Mouse (Mus musculus): ENCODE measurements around the gene Jak1. TPM values are rescaled to one million over a fixed set of nuclear protein-coding genes. Genes with fewer than 3 reads are reported as not detected.
A peak's percentile ranks its signal among the peaks of the same experiment; 100 is the strongest.

Jak1 gene
- total RNA-seq, 2 experiments from 2014 or later = 84.9 to 85.2 TPM

DNA sequence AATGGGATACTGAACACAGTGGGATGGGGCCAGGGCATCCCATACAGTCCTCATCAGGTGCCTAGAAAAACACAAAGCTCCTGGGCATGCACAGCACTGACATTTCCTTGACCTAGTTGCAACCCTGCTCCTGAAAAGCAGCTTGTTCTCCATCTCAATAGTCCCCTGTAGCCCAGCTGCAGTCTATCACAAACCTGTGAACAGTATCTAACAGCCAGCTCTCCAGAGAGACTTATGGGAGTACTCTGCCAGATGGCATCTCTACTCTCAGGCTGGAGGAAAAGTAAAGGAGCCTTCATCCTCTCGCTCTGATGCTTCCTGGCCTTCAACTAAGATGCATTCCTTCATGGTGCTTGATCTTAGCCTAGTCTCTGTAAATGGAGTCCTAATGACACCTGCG, 100.4 kb downstream of the Jak1 start:
- no peak for ATAC-seq (replicated peaks; ENCODE audit: low FRiP score, poor library complexity, severe bottlenecking)

DNA sequence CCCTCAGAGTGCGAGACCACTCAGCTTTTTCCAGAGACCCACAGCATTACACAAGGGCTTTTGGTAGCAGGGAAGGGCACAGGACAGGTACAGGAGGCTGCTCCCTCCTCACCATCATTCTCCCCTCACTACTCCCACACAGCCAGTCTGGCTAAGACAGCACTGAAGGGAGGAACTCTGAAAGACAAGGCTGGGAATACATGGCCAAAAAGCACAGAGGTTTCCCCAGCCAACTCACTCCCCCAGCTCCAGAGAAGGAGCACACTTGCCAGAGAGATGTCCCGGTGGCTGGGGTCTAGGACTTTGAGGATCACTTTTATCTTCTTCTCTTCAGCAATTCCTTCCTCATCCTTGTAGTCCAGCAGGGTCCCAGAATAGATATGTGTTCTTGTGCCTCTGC, 100.9 kb downstream of the Jak1 start:
- no peak for ATAC-seq (replicated peaks; ENCODE audit: low FRiP score, poor library complexity, severe bottlenecking)

DNA sequence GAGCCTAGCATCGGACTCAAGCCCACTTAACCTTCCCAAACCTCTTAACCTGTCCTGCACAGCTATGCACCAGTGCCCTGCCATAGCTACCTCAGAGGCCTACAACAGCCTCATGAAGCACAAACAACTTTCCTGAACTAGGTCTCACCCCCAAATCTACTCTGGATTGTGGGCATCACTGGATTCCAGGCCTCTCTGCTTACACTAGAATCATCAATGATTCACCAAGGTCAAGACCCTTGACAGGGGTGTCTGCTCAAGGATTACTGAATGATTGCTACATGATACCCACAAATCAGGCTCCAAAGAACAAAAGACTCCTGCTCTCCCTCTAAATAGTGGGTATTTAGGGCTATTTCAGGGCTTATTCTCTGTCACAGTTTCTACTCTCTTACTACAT, 104.3 kb downstream of the Jak1 start:
- no peak for ATAC-seq (replicated peaks; ENCODE audit: low FRiP score, poor library complexity, severe bottlenecking)

DNA sequence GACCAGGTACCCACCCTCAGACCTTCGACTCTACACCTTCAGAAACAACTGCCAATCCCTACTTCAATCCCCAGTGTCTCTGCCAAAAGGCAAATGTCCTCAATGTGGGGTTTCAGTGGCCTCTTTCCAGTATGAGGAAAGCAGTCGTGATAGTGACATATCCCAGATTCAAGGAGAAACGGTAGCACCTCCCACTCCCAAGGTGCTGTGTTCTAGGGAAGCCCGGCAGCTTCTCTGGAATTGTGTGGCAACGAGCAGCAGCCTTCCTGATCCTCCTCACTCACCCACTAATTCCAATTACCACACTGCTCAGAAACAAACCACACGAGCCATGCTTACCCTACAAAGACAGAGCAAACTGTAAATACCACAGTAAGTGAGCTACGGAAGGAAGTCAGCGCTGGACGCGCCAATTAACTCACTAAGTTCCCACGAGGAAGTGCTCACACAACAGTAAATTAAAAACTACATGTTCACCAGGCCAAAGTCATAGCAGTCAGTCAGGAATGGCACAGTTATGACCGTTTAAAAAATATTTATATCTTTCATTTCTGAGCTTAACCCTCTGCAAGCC, 105.8 kb downstream of the Jak1 start:
- no peak for ATAC-seq (replicated peaks; ENCODE audit: low FRiP score, poor library complexity, severe bottlenecking)

DNA sequence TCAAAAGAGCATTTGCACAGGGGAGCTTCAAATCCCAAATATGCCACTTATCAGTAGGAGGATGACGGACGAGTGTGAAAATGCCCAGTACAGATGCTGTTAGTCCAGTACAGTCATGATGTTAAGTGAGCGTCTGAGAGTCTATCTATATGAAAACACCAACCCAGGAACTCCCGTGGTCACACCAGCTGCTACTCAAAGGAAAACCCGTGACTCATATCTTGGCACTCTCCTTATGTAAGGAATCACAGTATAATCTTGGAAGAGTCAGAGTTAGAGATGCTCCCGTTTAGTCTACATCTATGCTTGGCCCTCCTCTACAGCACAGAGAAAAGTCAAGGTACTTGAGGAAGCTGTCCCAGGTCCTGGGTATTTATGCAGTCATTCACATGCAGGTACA, 106.8 kb downstream of the Jak1 start:
- no peak for ATAC-seq (replicated peaks; ENCODE audit: low FRiP score, poor library complexity, severe bottlenecking)

DNA sequence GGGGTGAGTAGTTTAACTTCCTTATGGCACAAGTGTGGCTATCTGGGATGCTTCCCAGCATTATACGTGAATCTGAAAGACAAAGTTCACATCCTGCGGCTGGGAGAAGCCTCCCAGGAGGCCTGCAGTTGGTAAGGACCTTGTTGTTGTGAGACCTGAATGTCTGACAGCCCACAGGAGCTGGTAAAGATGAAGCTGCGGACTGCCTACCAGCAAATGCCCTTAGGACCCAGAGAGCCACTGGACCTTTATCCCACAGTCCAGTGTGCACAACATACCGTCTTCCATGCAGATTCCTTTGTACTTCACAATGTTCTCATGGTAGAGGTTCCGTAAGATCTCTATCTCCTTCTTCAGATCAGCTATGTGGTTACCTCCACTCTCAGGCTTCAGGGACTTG, 107.6 kb downstream of the Jak1 start:
- ATAC-seq (replicated peaks; ENCODE audit: low FRiP score, poor library complexity, severe bottlenecking) = no peak

DNA sequence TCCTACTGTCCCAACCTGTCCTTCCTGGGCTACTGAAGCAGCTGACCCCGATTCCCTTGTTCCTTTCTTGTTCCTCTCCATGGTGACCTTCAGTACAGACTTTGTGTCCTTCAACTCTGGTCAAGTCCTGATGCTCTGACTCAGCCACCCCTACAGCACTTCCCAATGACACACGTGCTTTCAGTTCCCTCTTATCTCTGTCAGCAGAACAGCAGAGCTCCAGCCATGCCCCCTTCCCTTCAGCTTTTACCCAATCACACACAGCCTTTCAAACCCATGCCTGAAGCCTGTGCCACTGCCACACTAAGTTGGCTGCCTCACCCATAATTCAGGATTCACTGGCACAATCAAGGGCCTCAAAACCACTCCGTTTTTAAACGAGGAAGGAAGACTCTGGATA, 109.5 kb downstream of the Jak1 start:
- ATAC-seq (replicated peaks; ENCODE audit: low FRiP score, poor library complexity, severe bottlenecking) = peak; percentile 88

DNA sequence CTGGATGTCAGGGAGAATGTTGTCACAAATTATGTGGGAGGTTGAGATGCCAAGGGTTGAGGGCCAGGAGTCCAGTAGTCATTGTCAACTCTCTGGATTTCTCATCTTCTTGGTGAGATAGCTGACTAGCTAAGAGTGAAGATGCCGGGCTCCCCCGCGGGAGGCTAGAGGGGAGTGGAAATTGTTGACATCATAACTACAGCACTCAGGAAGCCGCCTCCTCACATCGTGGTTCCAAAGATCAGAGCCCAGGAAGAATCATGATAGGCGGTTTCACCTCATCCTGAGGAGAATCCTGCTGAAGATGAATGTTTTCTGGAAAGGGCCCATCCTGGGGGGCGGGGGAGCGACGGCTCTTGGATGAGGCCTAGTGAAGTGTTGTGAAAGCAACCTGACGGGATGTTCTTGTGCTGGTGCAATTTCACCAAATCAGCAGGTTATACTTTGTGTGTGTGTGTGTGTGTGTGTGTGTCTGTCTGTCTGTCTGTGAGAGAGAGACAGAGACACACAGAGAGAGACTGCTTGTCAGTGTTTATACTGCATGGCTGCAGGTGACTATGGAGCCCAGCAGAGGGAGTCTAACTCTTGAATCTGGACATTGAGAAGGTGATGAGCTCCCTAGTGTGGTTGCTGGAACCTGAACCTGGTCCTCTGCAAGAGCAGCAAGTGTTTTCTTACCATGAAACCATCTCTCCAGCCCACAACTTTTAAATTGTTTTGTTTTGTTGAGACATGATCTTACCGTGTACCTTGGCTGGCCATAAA, 118.0 kb downstream of the Jak1 start:
- 0 out of 2 replicates have a peak, but pooled peaks have one; percentile 37 for ATAC-seq (replicated peaks; ENCODE audit: low FRiP score, poor library complexity, severe bottlenecking)

DNA sequence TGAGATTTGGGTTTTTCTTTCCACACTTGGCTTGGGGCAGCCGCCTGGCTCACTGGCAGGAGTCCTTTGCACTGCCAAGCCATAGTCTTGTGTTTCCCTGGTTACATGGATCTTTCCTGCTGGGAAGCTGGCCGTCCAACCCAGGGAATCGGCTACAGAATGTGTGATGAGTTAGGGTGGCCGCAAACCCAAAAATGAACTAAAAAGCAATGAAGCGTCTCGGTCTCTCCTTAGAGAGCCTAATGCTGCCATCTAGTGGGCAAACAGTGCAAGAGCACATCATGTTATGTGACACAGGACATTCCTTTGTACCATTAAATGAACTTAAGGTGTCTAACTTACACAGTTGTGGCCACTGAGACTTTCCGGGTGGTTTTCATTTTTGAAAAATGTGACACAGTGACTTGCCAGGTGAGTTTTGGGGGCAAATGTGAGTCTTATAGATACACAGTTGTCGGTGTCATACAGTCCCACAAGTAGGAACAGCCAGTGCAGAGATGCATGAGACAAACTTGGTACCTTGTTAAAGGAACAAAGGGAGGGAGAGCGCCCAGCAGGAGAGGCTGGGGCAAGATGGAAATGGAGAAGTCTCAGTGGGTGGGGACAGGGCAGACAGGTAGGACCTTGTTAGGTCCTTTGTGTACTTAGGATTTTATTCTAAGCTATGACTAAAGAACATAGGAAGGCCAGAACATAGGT, 118.9 kb downstream of the Jak1 start:
- ATAC-seq (replicated peaks; ENCODE audit: low FRiP score, poor library complexity, severe bottlenecking) = peak; percentile 77

DNA sequence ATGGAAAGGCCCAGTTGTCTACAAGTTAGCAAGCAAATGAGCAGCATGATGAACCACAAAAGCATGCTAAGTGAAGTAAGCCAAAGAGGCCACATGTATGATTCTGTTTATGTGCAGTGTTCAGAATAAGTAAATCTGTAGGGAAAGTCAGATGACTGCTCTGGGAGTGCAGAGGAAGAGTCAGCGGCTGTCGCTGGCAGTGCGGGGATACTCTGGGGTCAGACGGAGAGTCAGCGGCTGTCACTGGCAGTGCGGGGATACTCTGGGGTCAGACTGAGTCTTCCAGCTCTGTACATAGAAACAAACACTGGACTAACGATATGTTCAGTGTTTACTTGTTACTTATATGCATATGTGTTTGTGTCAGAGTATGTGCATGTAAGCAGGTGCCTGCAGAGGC, 120.3 kb downstream of the Jak1 start:
- no peak for ATAC-seq (replicated peaks; ENCODE audit: low FRiP score, poor library complexity, severe bottlenecking)

DNA sequence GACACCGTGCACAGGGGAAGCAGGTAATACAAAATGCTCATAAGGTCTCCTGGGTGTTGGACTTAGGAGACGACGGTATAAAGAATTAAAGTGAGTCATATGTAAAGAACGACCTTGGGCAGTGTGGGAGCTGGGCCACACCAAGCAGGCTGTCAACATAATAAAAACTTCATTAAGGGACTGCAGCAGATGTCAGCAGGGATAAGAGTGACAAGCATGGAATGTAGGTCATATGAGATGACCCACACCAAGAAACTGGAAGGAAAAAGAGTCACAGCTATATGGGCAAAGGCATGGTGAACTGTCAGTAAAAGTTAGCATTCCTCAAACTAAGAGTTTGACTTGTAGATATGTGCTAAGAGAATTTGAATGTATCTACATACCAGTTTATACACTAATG, 120.7 kb downstream of the Jak1 start:
- no peak for ATAC-seq (replicated peaks; ENCODE audit: low FRiP score, poor library complexity, severe bottlenecking)

DNA sequence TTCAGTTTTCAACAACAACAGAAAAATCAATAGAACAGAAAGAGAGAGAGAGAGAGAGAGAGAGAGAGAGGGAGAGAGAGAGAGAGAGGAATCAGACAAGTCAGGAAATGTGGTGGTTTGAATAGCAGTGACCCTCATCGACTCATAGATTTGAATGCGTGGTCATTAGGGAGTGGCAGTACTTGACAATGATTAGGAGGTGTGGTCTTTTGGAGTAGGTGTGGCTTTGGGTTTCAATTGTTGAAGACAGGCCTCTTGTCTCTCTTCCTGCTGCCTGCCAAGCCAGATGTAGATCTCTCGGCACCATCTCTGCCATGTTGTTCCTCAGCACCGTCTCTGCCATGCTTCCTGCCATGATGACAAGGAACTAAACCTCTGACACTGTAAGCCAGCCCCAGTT, 121.2 kb downstream of the Jak1 start:
- no peak for ATAC-seq (replicated peaks; ENCODE audit: low FRiP score, poor library complexity, severe bottlenecking)

DNA sequence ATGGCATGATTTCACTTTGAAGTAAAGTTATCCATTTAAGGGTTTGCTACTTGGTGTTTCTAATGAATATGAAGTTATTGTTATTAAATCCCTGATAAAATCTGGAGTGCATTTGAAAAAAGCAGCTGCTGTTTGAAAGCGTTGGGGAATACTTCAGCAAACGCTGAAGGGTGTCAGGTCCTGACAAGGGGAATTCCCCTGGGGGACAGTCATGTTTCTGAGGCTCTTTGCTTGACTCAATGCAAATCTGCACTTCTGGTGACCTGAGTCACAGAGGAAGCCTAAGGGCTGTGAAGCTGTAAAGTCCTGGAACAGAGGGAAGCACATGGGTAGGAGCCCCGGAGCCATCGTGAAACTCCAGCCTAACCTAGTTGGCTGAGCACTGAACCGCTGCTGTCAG, 123.3 kb downstream of the Jak1 start:
- no peak for ATAC-seq (replicated peaks; ENCODE audit: low FRiP score, poor library complexity, severe bottlenecking)

DNA sequence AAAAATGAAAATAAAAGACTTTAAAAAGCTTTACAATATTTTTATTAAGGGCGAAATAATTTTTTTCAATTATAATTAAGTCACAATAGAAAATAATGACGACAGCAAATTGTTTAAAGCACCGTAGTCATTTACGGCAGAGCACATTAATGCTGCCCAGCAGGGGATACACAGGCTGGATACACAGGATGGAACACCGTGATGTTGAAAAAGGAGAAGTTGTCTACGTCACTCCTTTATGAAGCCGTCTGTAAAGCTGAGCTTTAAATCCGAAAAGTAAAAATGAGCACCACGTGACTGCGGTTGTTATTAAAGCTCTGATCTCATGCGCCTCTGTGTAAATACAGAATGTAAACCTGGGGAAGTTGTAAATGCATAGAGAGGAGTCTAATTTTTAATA, 127.1 kb downstream of the Jak1 start:
- ATAC-seq (replicated peaks; ENCODE audit: low FRiP score, poor library complexity, severe bottlenecking) = no peak

DNA sequence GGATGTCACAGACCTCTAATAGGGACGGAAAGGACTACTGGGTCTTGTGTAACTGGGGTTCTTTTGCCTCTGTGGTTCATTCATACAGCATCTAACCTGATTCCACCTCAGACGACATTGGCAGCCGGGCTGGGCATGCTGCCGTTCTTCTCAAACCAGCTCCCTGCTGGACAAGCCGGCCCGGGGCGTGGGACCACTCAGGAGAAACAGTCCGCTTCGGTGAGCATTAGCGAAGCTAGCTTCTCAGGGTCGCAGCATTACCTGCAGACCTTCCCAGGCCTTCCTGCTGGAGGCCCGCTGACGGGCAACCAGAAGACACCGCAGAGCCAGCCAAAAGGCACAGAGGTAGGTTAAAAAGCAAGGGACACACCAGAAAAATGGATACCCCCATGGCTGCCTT, 129.2 kb downstream of the Jak1 start:
- no peak for ATAC-seq (replicated peaks; ENCODE audit: low FRiP score, poor library complexity, severe bottlenecking)

DNA sequence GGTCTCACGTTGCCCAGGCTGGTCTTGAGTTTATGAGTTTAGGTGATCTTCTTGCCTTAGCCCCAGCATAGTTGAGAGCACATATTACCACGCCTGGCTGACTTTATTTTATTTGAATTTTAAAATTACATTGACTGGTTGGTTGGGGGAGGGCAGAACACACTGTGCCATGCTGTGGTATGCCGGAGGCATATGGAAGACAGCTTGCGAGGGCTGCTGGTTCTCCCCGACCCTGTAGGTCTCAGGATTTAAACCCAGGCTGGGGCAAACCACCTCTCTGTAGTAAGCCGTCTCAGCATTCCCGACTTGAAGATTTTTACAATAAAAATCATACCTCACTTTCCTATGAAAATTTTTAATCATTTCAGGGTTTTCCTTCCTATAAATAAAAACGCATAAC, 130.1 kb downstream of the Jak1 start:
- ATAC-seq (replicated peaks; ENCODE audit: low FRiP score, poor library complexity, severe bottlenecking) = no peak

DNA sequence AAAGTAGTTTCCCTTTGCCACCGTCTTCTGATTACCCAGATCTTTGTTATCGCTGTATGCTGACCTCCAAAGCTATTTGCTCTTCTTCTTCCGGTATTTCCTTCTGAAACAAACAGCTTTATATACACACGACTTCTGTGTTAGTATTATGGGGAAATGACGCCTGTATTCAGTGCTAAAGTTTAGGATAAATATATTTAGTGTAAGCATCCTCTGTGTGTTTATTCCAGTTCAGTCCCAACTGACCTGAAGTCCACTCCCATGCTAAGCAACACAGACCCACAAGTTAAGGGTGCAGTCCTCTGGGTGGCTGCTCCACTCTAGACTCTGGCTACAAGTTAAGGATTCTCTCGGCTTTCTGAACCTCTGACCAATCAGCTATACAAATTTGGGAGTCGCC, 144.1 kb downstream of the Jak1 start:
- ATAC-seq (replicated peaks; ENCODE audit: low FRiP score, poor library complexity, severe bottlenecking) = no peak

DNA sequence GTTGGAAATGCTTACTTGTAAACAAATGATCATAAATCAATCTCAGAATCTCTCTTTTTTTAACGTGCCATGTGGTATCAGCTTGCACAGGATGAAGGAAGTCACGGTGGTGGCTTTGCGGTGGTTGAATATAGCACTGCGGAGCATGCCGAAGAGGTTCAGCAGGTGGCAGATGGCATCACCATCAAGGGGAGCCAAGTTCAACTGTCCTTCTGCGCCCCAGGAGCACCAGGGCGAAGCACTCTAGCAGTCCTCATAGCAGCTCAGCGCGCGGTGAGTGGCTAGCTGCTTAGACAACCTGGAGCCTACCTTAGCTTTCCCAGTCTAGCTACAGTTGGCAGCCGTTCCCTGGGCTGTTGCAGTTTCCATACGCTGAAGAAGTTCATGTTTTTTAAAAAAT, 158.0 kb downstream of the Jak1 start:
- ATAC-seq (replicated peaks; ENCODE audit: low FRiP score, poor library complexity, severe bottlenecking) = no peak

Measured in erythroblast, adult 5-6 weeks (primary cell).